Mouse (Mus musculus): Measurements from ENCODE around the gene Cant1. TPM values are rescaled to one million over a fixed set of nuclear protein-coding genes. Genes with fewer than 3 reads are reported as not detected.

The Cant1 gene
- total RNA-seq, 2 experiments from 2014 or later = 38.7 to 39.0 TPM

DNA sequence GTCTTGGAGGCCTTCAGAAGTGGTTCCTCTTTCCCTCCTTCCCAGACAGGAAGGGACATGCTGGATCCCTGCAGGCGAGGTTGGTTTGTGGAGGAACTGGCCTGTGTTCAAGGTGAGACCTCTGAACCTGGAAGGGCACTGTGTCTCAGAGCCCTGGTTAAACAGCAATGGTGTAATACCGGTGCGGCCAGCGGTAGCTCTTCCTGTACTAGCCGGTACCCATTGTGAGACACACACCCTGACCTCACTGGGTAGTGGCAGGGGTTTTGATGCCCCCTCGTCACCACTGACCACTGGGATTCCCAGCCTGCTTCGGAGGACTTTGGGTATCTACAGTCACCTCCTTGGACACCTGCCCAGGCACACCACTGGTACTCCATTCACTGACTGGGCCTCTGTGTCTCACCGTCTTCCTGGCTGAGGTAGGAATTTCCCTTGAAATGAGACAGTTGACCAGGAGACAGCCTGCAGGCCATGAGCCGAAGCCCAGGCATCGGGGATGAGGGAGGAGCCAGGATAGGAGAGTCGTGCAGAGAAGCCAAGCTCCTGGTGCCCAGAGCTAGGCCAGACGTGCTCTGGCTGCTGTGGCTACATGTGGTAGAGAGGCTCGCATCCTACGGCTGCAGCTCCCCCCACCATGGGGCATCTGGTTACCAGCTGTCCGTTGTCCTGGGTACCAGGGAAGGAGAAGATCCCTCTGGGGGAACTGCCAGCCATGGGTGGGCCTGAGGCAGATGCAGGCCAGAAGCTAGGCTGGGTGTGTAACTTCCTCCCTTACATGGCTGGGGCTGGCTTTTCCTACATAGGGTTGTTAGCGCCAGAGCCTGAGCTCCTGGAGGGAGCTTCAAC is 12.4 kb upstream of the Cant1 start:
- no peak for DNase-seq (ENCODE audit: extremely low spot score in 1 of 2, low spot score in 1 of 2)

DNA sequence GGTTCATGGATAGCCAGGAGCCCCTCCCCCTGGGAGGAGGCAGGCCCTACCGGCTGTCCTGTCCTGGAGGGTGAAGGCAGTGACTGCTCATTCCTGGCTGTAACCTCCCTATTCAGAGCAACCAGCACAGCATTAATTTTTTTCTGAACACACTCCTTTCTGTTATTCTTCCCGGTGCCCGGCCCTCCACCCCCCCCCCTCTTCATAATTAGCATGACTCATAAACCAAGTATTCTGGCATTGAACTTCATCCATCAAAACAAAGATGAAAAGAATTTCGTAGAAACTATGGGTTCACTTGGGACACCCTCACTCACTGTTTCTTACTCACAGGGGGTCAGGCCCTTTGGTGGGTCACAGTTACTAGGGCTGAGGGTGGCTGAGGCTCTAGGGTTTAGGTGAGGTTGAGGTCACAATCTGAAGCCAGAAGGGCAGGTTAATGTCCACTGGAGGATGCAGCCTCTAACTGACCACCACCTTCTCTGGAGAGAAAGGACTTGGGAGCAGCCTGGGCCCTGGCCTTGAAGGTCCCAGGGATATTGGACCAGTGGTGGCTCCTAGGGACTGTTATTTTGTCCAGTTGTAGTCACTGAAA is 11.5 kb upstream of the Cant1 start:
- DNase-seq (ENCODE audit: extremely low spot score in 1 of 2, low spot score in 1 of 2) = no peak

DNA sequence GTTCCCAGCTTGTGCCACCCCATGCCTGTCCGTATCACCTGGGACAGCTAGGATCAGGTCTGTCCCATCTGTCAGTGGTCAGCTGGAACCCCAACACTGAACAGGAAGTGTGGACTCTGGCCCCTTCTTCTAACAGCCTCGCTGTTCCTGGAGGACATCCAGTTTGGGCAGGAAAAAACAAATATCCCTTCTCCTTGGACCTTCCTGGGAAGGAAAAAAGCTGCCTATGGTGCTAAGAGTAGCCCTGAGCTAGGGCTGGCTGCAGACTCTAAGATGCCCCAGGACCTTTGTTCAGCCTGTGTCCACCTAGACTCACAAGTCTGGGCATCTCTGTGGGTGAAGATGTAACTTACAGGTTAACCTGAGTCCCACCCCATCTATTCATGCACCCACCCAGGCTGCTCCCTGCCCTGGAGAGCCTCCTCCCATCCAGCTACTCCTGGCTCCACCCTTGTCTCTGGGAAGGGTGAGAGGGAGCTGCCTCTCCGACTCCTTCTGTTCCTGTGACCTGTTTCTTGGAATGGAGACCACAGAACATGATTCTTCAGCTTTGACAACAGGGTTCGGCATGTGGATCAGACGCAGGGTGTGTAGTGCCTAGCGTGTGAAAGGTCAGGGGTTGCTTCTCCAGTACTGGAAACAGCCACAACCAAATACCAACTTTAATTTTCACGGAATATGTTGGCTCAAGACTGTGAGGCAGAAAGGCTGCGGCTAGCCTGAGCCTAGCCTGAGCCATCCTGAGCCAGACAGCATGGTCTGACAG is 10.2 kb upstream of the Cant1 start:
- no peak for DNase-seq (ENCODE audit: extremely low spot score in 1 of 2, low spot score in 1 of 2)

DNA sequence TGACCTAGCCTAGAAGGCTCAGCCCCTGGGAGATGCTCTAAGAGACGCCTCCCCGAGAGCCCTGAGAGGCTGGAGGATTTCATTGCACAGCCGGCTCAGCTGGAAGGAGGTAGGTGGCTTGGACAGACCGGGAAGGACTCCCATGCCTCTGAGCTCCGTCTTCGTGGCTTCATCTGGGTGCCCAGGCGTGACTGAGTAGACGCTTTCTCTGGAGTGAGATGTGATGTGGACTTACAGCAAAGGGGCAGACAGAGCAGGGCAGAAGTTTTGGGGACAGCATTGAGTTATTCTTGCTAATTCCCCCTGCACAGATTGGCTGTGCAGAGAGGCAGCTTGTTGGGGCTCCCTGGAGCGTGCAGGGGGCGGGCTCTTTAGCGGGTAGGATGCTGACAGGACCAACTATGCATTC is 9.6 kb upstream of the Cant1 start:
- no peak for DNase-seq (ENCODE audit: extremely low spot score in 1 of 2, low spot score in 1 of 2)

DNA sequence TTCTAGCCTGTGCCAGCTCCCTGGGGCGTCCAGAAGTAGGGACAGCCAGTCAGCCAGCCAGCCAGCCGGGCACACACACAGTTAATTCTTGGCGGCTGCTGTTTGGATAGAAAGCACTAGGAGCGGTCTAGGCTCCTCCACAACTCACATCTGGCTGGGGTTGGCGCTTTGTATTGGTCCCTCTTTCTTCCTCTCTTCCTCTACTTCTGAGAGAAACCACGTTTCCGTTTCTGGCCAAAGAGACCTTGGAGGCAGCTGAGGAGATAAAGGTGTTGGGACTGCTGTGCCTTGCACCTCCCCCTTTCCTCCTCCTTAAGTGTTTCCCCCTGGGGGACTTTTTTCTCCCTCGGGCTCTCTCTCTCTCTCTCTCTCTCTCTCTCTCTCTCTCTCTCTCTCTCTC is 9.1 kb upstream of the Cant1 start, which contains the start of gene C1qtnf1:
Gene C1qtnf1, plus strand, starts transcription at position 218 of the 400 bp plus-strand sequence.
- no peak for DNase-seq (ENCODE audit: extremely low spot score in 1 of 2, low spot score in 1 of 2)

DNA sequence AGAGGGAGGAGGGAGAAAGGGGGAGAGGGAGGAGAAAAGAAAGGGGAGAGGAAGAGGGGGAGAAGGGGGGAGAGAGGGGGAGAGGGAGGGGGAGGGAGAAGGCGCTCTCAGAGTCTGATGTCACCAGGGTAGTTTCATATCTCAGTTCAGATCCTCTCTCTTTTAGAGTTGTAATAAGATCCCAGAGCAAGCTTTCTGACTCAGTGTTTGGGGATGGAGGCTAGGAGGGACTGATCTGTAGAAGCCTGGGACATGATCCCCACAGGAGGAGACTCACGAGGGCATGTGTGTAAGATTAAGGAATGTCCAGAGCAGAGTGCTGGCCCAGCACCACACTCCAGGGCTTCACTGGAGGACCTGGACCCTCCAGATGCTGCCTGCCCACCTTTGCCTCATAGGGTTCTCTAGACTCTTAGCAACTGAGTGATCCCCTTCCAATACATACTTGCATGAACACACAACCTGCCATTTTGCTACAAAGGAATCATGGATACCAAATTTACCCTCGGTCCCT is 8.4 kb upstream of the Cant1 start:
- DNase-seq (ENCODE audit: extremely low spot score in 1 of 2, low spot score in 1 of 2) = no peak

DNA sequence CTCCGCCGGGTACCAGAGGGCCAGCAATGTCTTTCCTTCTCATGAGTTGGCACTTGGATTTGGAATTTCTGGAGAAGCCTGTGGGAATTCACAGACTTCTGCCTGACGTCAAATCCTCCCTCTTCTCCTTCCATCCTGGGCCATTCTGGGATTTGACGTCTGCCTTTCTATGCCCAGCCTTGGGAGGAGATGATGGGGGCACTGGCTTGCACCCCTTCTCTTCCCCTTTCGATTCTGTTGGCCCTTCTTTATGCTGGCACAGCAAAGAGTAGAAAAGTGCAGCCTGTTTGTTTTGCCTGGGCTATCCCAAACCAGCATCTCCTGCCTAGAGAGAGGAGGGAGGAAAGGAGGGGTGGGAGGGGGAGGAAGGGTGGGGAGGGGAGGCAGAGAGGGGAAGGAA is 7.9 kb upstream of the Cant1 start:
- DNase-seq (ENCODE audit: extremely low spot score in 1 of 2, low spot score in 1 of 2) = no peak

DNA sequence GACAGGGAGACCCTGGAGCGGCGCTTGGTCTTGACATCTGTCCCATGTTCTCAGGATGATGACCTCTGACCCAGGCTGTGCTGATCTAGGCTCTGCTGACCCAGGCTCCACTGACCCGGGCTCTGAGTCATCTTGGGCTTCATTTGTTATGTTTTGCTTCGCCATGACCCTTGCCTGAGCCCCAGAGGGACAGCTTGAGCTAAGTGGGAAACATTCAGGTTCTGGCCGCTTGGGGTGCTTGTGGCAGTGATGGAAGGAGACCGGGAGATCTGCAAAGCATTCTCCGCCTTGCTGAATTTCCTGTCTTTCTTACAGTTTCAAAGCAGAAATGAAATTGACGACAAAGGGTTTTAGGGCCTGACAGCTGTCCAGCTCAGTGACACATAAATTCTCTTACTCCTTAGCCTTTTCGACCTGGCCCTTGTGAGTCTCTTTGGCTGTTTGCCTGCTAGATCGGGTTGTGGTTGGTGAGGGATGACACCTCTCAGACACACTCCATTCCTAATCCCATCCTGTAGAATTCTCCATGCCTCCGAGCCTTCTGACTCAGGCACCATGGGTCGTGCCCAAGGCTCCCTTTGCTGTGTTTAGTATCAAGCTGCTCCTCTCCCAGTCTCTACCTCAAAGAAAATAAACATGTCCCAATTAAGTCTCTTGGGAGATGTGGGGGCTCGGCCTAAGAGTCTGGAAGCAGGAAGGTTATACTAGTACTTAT is 5.9 kb upstream of the Cant1 start:
- DNase-seq (ENCODE audit: extremely low spot score in 1 of 2, low spot score in 1 of 2) = no peak

DNA sequence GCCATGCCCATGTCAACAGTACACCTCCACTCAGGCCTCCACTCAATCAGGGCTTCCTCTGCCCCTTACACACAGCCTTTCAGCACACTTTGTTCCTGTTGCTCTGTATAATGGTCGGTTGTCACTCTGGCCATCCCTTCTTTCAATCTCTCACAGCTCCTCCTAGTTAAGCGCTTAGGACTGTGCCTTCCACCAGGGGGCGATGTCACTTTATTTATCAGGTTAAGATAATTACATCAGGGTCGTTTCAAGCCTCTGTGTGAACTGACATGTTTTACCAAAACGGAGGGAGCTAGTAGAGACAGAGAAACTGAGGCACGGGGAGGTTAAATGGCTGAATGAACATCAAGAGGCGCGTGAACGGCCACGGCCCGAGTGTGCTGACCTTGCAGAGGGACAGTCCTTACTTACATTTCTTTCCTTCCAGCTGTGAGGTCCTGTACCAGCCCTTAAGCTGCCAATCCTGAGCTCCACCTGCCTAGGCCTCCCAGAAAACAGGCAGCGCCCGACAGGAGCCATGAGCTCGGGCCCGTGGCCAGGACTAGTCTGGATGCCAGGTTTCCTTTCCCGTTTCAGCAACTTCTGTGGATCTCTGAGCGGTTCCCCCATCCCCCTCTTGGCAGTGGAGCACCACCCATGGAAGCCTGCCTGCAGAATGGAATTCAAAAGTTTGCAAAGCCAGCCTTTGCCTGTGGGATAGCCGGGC is 4.5 kb upstream of the Cant1 start:
- peak; percentile 73 to 90 for DNase-seq (ENCODE audit: extremely low spot score in 1 of 2, low spot score in 1 of 2)

DNA sequence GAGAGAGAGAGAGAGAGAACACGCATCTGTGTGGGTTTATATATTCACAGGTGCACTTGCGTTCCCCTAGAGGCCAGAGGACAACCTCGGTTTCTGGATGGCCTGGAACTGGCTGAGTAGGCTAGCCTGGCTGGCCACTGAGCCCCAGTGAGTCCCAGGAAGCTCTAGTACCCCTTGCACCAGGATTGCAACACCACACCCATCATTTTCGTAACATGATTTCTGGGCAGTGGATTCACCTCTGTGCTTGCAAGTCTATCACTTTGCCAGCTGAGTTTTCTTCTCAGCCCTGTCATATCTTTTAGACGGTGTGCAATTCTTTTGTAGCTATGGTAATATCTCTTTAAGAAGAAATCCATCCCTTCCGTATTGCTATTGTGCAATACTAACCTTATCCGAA is 1.4 kb upstream of the Cant1 start:
- DNase-seq (ENCODE audit: extremely low spot score in 1 of 2, low spot score in 1 of 2) = no peak

DNA sequence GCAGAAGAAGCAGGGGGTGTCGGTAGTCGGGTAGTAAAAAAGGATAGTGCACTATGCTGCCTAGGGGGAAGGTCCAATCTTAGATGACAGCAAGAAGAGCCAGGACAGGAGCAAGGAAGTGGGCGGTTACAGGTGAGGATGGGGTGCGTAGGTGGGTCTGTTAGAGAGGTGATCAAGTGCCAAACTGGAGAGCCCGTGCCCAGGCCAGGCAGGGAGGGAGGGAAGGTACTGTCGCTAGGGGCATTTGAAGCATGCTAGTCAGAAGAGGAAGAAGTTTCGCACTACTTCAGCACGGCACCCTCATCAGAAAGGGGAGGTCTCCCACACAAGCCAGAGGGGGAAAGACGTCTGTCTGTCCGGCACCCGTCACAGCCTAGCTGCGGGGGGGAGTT is 448 bp downstream of the Cant1 start:
- no peak for DNase-seq (ENCODE audit: extremely low spot score in 1 of 2, low spot score in 1 of 2)

DNA sequence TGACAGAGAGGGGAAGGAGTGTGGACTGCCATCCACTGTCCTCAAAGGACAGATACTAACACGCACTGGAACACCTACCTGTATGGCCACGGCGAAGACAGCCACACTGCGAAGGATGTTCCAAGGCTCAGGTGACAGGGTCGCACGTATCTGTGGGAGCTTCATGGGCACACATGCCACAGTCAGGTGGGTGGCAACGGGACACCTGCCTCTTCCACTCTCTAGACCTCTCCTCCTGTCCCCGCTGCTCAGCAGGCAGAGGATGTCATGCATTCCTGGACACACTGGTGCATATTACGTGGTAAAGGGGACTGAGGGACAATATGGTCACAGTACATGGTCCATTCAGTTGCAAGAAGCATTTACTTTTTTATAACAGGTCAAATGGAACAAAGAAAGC is 1.4 kb downstream of the Cant1 start:
- no peak for DNase-seq (ENCODE audit: extremely low spot score in 1 of 2, low spot score in 1 of 2)

DNA sequence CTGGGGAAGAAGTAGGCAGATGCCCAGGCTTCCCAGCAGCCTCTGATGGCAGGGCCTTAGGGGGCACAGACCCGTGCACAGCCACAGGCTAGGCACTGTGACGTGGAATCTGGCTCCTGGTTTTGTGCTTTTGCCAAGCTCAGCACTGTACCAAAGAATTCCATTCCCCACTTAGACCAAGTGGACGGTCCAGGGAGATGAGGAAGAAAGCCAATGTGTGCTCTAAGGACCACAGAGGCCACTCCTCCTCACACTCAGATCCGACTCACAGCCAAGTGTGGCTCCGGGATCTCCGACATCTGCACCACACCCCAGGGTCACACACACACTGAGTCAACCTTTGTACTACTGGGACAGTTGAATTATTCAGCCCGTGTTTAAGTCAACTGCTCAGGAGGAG is 2.8 kb downstream of the Cant1 start:
- DNase-seq (ENCODE audit: extremely low spot score in 1 of 2, low spot score in 1 of 2) = no peak

DNA sequence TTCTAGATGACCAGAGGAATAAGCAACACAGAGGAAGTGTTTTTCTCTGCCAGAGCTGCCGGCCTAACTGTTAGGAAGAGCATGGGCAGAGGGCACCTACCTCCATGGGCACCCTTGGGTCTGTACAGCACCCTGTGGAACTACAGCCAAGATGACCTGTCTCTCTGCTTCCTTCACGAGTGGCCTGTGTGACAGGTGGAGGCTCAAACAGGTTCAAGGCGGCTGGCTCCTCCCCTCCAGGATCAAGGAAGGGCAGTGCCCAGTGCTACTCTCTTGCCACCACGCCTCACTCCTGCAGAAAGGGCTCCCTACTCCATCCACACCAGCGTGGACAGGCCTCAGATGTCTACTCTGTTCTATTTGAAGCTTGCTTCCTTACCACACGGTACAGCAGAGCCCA is 3.3 kb downstream of the Cant1 start:
- DNase-seq (ENCODE audit: extremely low spot score in 1 of 2, low spot score in 1 of 2) = no peak

DNA sequence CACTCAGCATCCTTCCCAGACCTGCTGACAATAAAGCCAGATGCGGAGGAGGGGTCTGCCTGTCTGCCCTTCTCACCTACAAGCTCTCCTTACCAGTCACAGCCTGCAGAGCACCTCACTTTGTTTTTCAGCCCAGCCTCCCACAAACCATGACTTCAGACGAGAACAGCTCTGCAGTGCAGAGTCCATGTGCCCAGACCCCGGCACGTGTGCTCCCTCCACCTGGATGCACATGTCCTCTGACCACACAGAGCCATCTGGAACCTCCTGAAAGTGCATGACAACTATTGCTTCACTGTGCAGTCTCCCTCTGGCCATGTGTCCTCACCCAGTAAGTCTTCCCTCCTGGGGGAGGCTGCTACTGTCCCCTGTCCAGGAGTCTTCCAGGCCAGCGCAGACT is 4.6 kb downstream of the Cant1 start:
- no peak for DNase-seq (ENCODE audit: extremely low spot score in 1 of 2, low spot score in 1 of 2)

DNA sequence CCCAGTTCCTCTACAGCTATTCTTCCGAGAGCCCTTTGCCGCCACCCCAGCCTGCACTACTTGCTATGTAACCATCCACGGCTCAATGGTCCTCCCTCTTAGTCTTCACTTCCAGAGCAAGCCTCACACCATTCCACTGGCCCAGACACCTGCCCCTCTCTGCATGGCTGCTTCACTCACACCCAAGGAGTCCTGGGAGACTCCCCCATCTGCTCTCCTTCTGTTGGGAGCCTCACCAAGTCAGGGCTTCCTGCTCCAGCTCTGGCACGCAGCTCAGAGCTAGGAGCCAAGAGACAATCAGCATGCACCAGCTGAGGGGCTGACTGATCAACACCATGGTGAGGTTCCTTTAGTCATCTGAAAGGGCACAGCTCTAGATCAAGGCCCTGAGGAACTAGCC is 5.8 kb downstream of the Cant1 start:
- DNase-seq (ENCODE audit: extremely low spot score in 1 of 2, low spot score in 1 of 2) = no peak

DNA sequence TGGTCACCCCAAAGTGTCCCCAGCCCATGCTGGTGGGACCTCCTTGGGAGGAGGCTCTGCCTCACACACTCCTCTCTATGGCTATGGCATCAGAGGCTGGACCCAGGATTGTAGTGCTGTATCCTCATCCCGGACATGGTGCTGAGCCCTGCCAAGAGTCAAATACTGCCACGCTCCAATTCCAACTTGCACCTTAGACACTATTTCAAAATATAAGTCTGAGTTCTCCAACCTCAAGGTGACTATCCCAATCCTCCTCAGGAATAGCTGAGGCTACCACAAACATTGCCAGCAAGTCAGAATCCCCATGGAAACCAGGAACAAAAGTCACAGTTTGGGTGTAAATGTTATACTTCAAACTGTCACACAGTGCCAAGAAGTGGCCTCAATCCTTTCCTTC is 6.3 kb downstream of the Cant1 start:
- DNase-seq (ENCODE audit: extremely low spot score in 1 of 2, low spot score in 1 of 2) = no peak

DNA sequence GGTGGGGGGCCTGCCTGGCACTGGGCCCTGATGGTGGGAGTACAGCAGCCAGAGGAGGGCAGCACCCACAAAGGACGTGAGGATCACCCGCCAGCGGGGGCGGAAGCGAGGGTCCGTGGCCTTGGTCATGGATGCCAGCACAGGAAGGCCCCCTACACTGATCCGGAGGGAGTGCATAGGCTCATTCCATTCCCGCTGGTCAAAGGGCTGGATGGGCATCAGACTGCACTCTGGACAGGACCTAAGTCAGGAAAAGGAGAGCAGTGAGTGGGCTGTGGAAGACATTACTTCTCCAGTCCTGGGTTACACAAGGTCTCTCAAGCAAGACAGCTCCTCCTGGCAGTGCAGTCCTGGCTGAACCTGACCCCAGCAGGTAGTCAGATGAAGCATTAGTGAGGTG is 7.6 kb downstream of the Cant1 start:
- DNase-seq (ENCODE audit: extremely low spot score in 1 of 2, low spot score in 1 of 2) = no peak

DNA sequence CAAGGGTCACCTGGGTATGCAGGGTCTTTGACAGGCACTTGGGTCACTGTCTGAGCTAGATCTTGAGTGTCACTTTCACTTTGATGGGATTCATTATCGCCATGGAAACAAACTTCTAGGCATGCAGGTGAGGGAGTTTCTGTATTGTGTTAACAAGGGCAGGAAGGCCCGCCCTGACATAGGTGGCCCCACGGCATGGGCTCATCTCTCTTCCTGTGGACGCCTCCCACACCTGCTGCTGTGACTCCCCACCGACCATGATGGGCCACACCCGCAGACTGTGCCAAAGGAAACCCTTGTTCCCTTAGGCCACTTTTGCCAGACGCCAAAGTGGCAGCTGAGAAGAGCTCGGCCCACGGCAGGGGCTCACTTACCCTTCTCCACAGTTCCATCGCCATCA is 8.4 kb downstream of the Cant1 start:
- DNase-seq (ENCODE audit: extremely low spot score in 1 of 2, low spot score in 1 of 2) = no peak

DNA sequence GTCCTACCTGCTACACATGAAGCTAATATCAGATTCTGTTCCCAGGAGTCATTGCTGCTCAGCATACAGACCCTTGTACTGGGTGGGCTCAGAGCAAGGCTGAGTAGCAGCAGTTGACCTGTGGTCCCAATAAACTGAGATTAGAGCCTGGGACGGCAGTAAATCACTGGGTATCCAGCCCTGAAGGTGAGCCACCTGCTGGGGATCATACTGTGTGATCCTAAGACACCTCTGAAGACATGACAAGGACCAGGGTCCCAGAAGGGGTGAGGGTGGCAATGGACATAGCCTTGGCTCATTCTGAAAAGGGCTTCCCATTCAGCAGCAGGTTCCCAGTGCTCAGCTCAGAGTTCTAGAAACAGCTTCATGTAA is 8.8 kb downstream of the Cant1 start:
- DNase-seq (ENCODE audit: extremely low spot score in 1 of 2, low spot score in 1 of 2) = no peak

Data from layer of hippocampus, postnatal 25 days (tissue).